In the genomic region with DNA sequence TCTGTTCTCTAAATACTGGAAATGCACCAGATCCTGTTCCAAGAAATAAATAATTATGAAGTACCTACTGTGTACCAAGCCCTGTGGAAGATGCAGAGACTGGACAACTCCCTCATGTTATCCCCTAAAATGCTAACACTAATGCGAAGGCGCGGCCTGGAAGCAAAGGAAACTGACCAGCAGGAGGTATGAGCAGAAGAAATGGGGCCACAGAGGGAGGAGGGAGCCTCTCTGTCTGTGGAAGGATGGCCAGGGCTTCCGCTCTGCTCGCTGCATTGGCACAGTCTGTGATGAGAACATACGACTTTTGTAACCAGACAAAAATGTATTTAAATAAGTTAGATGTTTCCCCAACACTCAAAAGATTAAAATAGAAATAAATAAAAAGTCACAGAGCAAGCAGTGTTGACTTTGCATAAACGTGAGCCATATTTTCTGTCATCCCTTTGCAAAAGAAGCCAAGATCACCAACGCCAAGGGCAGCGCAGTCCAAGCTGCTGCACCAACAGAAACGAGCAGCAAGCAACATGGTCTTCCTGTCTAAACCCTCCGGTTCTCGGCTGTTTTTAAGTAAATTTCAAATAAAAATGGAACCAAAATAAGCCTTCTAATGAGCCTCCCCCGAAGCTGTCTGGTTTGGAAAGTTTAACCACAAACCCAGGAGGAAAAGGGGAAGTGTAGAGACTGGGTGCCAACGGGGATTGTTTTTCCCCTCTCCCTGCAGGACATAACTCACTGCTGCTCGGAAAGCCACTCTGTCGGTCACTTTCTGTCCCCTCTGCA, we compare ENCODE assay signal across 10 mouse cellular contexts. TPM values are rescaled to one million over a fixed set of nuclear protein-coding genes. Genes with fewer than 3 reads are reported as not detected.
DNase-seq lines count a peak whose midpoint lies in the region; ATAC-seq and TF ChIP-seq lines count a peak whose summit lies in the region.
"Had no signal": no experiment of that assay in that cellular context is flagged by ENCODE, and none has a peak within 500 bp of the region (broad histone marks: within the 10 kb centered on the region; RNA-seq: fewer than 3 reads in every experiment).

No protein-coding gene starts in this region.

- H3K4me3 ChIP-seq in gastrocnemius, adult 2 months, result peak overlapping the region; percentile 55
- H3K4me3 ChIP-seq in testis, adult 2 months (ENCODE audit: control insufficient read depth, low read depth, low read length), result no peak overlapping the region
- no peak overlapping the region for H3K4me3 ChIP-seq in intestine, embryonic 16.5 days (ENCODE audit: low read length)
- no peak overlapping the region for H3K4me3 ChIP-seq in stomach, embryonic 15.5 days (replicated peaks)
- H3K4me3 ChIP-seq in forebrain, embryonic 16.5 days (replicated peaks; ENCODE audit: low read length), result no peak overlapping the region

- H3K4me1 ChIP-seq in testis, adult 2 months (ENCODE audit: control insufficient read depth, insufficient read depth, low read length), result peaks cover 16% of the 10 kb centered on the region
- H3K4me1 ChIP-seq in intestine, embryonic 16.5 days (ENCODE audit: control insufficient read depth, insufficient read depth, low read length), result peaks cover 28% of the 10 kb centered on the region
- peaks cover 74% of the 10 kb centered on the region for H3K4me1 ChIP-seq in stomach, embryonic 15.5 days
- H3K4me1 ChIP-seq in forebrain, embryonic 16.5 days (replicated peaks; ENCODE audit: control insufficient read depth, insufficient read depth, low read length), result no peaks in the 10 kb centered on the region

- TF ChIP-seq POLR2A in testis, adult 2 months (IDR thresholded peaks at IDR 0.05; ENCODE audit: control insufficient read depth, low read depth, low read length), result no peak

- H3K27me3 ChIP-seq in testis, adult 2 months (ENCODE audit: control insufficient read depth, insufficient read depth, low read length), result no peaks in the 10 kb centered on the region
- no peaks in the 10 kb centered on the region for H3K27me3 ChIP-seq in intestine, embryonic 16.5 days (replicated peaks; ENCODE audit: control insufficient read depth, insufficient read depth, low read length)
- H3K27me3 ChIP-seq in stomach, embryonic 15.5 days (replicated peaks), result no peaks in the 10 kb centered on the region
- H3K27me3 ChIP-seq in forebrain, embryonic 16.5 days (replicated peaks; ENCODE audit: control insufficient read depth, insufficient read depth, low read length), result no peaks in the 10 kb centered on the region

- ATAC-seq in intestine, embryonic 16.5 days, result no peak
- ATAC-seq in stomach, embryonic 15.5 days (ENCODE audit: insufficient read depth, low FRiP score, low read depth), result no peak
- no peak for ATAC-seq in forebrain, embryonic 16.5 days

- no peaks in the 10 kb centered on the region for H3K36me3 ChIP-seq in testis, adult 2 months (ENCODE audit: control insufficient read depth, insufficient read depth, low read length)
- H3K36me3 ChIP-seq in intestine, embryonic 16.5 days (ENCODE audit: control insufficient read depth, insufficient read depth, low read length), result no peaks in the 10 kb centered on the region
- no peaks in the 10 kb centered on the region for H3K36me3 ChIP-seq in stomach, embryonic 15.5 days
- no peaks in the 10 kb centered on the region for H3K36me3 ChIP-seq in forebrain, embryonic 16.5 days (ENCODE audit: control insufficient read depth, insufficient read depth)

- intact Hi-C loops in gastrocnemius, adult 2 months (cut with DNase I), result no loop called here

- WGBS in intestine, embryonic 16.5 days, result 50% methylated on average over 16 of the region's 16 CpGs
- 45% methylated on average over 16 of the region's 16 CpGs for WGBS in stomach, embryonic 15.5 days
- 68% methylated on average over 16 of the region's 16 CpGs for WGBS in forebrain, embryonic 16.5 days

- peak; percentile 45 for DNase-seq in gastrocnemius, adult 2 months
- DNase-seq in gastrocnemius, postnatal 25 days, result no peak
- no peak for DNase-seq in testis, postnatal 10 days (ENCODE audit: low spot score)
- DNase-seq in T-cell, adult 2 months (ENCODE audit: low spot score), result no peak

- H3K9ac ChIP-seq in intestine, embryonic 16.5 days (ENCODE audit: low read depth, low read length), result peak overlapping the region; percentile 41; the same call in 1 of the 2 replicates
- H3K9ac ChIP-seq in stomach, embryonic 15.5 days, result no peak overlapping the region
- H3K9ac ChIP-seq in forebrain, embryonic 16.5 days (replicated peaks; ENCODE audit: low read depth, low read length), result no peak overlapping the region

- H3K4me2 ChIP-seq in intestine, embryonic 16.5 days (ENCODE audit: low read depth, low read length), result peak overlapping the region; percentile 24
- peak overlapping the region; percentile 32 for H3K4me2 ChIP-seq in stomach, embryonic 15.5 days
- no peak overlapping the region for H3K4me2 ChIP-seq in forebrain, embryonic 16.5 days (ENCODE audit: low read length)

- peak overlapping the region; percentile 75 for H3K27ac ChIP-seq in gastrocnemius, adult 2 months
- H3K27ac ChIP-seq in testis, adult 2 months (ENCODE audit: control insufficient read depth, insufficient read depth, low read depth, low read length), result peak overlapping the region; percentile 69
- peak overlapping the region; percentile 73 for H3K27ac ChIP-seq in intestine, embryonic 16.5 days (ENCODE audit: low read length)
- peak overlapping the region; percentile 81 for H3K27ac ChIP-seq in stomach, embryonic 15.5 days
- no peak overlapping the region for H3K27ac ChIP-seq in forebrain, embryonic 16.5 days (ENCODE audit: low read length)

- no peak for TF ChIP-seq CTCF in gastrocnemius, adult 2 months (IDR thresholded peaks at IDR 0.05)
- TF ChIP-seq CTCF in testis, adult 2 months (IDR thresholded peaks at IDR 0.05; ENCODE audit: control insufficient read depth, insufficient read depth, insufficient replicate concordance, low read depth, low read length), result no peak

- no peaks in the 10 kb centered on the region for H3K9me3 ChIP-seq in intestine, embryonic 16.5 days (ENCODE audit: control insufficient read depth, low read length)
- H3K9me3 ChIP-seq in stomach, embryonic 15.5 days, result no peaks in the 10 kb centered on the region
- H3K9me3 ChIP-seq in forebrain, embryonic 16.5 days (ENCODE audit: control insufficient read depth, low read length), result no peaks in the 10 kb centered on the region

RNA-seq across cellular contexts. Expression of gene Ggta1, which starts 18.9 kb away (rescaled TPM):
- total RNA-seq in gastrocnemius, adult 2 months (2021), result 10 to 100 TPM in 1 of 2 experiments, 1 to 10 TPM in 1; 6.3 to 11.2 TPM
- total RNA-seq in gastrocnemius, postnatal 25 days (2021), result 10 to 100 TPM in 1 of 2 experiments, 1 to 10 TPM in 1; 8.7 to 10.2 TPM
- polyA plus RNA-seq in testis, adult 2 months (2012; rRNA removed), result 0.68 and 1.4 TPM in 2 replicates
- 13.9 and 14.6 TPM in 2 replicates for polyA plus RNA-seq in intestine, embryonic 16.5 days (2015; fragmentation: Nextera tagmentation; extraction: Ambion mirVana)
- polyA plus RNA-seq in stomach, embryonic 15.5 days (2015; fragmentation: Nextera tagmentation; extraction: Ambion mirVana), result 26.7 and 28.6 TPM in 2 replicates
- polyA plus RNA-seq in forebrain, embryonic 16.5 days (2015; fragmentation: Nextera tagmentation; extraction: Ambion mirVana), result 4.1 and 6.5 TPM in 2 replicates

RNA-seq across cellular contexts. Expression of gene 4930402F06Rik, which starts 47.2 kb away (rescaled TPM):
- not detected for total RNA-seq in gastrocnemius, adult 2 months (2021)
- not detected for total RNA-seq in gastrocnemius, postnatal 25 days (2021)
- polyA plus RNA-seq in testis, adult 2 months (2012; rRNA removed), result 3.3 and 4.5 TPM in 2 replicates
- not detected in 2 replicates for polyA plus RNA-seq in intestine, embryonic 16.5 days (2015; fragmentation: Nextera tagmentation; extraction: Ambion mirVana)
- polyA plus RNA-seq in stomach, embryonic 15.5 days (2015; fragmentation: Nextera tagmentation; extraction: Ambion mirVana), result not detected in 2 replicates
- polyA plus RNA-seq in forebrain, embryonic 16.5 days (2015; fragmentation: Nextera tagmentation; extraction: Ambion mirVana), result not detected in 2 replicates
- total RNA-seq: heart, postnatal 36 days had no signal
- polyA plus RNA-seq: C2C12 had no signal
